Mouse (Mus musculus) yolk sac, embryonic 10.5 days (tissue): ENCODE results near the gene Arid5b.

Source experiments
- DNase-seq: peaks from one replicate; pipeline ENCODE4 v3.0.0-alpha.2; 2017; ENCODE audit warnings: low spot score

The Arid5b gene

DNA sequence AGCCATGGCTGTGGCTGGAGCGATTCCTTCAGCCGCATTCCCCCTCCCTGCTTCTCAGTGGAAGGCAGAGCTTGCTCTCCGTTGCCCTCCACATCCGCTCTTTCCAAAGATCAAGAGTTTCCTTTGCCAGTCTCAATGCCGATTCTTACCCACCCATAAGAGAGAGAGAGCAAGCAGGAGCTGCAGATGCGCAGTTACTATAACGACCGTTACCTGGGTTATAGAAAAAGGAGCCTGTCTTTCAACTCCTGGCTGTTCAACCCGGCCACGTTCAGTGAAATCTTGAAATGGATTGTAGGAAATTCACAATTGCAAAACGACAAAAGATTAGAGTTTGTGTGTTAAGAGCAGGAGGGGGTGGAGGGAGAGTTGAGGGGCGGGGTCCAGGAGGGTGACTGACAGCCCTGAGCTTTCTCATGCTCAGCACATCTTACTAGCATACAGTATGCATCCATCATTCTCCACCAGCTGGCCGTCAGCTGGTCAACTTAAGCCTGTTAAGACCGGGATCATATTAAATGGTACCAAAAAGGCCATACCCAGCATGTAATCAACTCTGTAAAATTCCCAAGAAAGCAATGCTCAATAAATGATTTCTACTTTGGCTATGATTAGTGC is 227.1 kb downstream of the Arid5b start:
- DNase-seq: no peak

DNA sequence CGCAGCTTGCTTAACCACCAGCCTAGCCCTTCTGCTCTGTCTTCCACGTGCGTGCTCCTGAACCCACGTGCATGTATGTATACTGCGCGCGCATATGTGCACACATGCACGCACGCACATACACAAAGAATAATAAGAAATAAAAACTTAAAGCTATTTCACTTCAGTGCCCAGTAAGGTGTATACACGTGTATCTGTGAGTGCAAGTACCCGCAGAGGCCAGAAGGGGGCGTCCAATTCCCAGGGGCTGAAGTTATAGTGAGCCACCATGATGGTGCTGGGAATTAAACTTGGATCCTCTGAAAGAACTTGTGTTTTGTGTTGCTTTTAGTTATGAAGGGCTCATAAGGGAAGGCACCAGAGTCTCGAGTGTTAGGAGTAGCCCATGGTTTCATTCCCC is 227.7 kb downstream of the Arid5b start:
- DNase-seq: no peak

DNA sequence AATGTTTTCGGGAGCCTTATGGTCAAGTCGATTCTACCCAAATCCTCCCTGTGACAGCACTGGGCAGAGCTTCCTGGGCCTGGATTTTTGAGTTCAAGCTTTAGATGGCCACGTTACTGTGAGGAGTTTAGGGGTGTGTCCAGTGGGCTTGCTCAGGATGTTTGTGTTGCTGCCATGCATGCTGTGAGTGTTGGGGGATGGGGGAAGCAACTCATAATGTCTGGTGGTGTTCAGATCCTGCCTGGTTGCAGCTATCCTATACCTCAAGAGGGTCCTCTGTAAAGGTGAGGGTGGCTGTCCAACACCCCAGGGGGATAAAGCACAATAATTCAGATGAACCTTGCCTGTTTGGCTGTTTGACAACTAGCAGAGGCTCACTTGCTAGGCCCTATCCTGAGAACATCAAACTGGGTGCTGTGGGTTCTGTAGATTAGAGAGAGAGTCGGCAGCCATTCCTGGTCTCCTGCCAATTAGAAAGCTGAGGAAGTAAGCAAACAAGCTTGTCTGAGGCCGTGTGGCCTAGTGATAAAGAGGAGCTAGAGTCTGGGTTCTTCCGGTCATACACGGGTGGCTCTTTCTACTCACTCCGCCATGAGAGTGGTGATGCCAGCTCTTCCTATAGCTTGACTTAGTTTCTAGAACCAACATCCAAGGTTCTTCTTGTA is 229.8 kb downstream of the Arid5b start:
- no peak for DNase-seq

DNA sequence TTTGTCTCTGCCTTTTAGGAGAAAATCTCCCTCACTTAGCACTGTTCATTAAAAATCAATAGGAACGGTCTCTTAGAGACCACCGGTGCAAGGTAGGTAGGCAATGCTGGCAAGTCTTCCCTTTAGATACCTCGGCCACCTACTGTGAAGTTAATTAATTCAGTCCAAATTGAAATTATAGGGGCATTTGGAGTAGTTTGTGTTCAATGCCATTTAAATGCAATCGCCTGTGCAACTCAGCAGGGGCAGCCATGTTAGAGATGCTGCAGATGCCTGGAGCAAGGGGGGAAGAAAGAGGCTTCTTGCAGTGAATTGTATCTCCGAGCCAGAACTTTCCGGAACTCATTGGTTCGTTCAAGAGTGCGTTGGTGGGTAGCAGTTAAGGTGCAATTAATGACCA is 233.7 kb downstream of the Arid5b start:
- no peak for DNase-seq

DNA sequence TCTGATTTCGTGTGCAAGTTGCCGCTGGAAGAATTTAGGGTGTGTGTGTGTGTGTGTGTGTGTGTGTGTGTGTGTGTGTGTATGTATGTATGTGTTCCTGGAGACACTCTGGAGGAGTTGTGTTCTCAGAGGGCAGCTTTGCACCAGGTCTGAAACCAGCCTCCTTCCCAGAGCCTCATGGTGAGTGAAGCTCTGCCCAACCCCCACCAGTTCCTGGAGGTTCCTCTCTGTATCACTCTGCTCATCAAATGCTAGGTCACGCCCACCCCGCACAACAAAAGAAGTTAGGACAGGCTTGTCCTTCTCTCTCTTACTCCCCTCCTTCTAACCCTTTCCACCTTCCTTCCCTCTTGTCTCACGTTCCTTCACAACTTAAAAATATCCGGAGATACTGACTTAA is 234.6 kb downstream of the Arid5b start:
- DNase-seq: no peak
